In genomic region chr10:78042697-78043405, GRCm38 (mm10) we compare ENCODE assay signal across 9 mouse cellular contexts. TPM values are rescaled to one million over a fixed set of nuclear protein-coding genes. Genes with fewer than 3 reads are reported as not detected.
DNase-seq lines count a peak whose midpoint lies in the region; ATAC-seq and TF ChIP-seq lines count a peak whose summit lies in the region.
"Had no signal": no experiment of that assay in that cellular context is flagged by ENCODE, and none has a peak within 500 bp of the region (broad histone marks: within the 10 kb centered on the region; RNA-seq: fewer than 3 reads in every experiment).

No protein-coding gene starts in this region.

- H3K9me3 ChIP-seq in heart, postnatal 0 days (replicated peaks; ENCODE audit: control insufficient read depth, low read length), result no peaks in the 10 kb centered on the region
- H3K9me3 ChIP-seq in neural tube, embryonic 11.5 days (ENCODE audit: control insufficient read depth, low read length), result no peaks in the 10 kb centered on the region
- H3K9me3 ChIP-seq: G1E had no signal

- no peak for TF ChIP-seq CTCF in heart, postnatal 0 days (IDR thresholded peaks at IDR 0.05; ENCODE audit: low read depth)
- no peak for TF ChIP-seq CTCF in heart, adult 2 months (IDR thresholded peaks at IDR 0.05)

- WGBS in heart, postnatal 0 days, result 55% methylated on average over 14 of the region's 14 CpGs
- 60% methylated on average over 14 of the region's 14 CpGs for WGBS in heart, adult 2 months
- WGBS in neural tube, embryonic 11.5 days, result 60% methylated on average over 14 of the region's 14 CpGs

- 0 out of 2 replicates have a peak, but pooled peaks cover 4% of the 10 kb centered on the region for H3K4me1 ChIP-seq in heart, postnatal 0 days (ENCODE audit: control insufficient read depth, insufficient read depth)
- H3K4me1 ChIP-seq in heart, adult 2 months (ENCODE audit: control insufficient read depth, insufficient read depth, low read length), result no peaks in the 10 kb centered on the region
- no peaks in the 10 kb centered on the region for H3K4me1 ChIP-seq in neural tube, embryonic 11.5 days (ENCODE audit: control insufficient read depth, insufficient read depth, low read length)

- no peak for ATAC-seq in heart, postnatal 0 days (ENCODE audit: insufficient read depth, low read depth)
- 0 out of 2 replicates have a peak, but pooled peaks have one; percentile 13 for ATAC-seq in erythroid progenitor cell, adult 5-6 weeks (replicated peaks; ENCODE audit: low FRiP score, poor library complexity, severe bottlenecking)
- peak; percentile 55 for ATAC-seq in neural tube, embryonic 11.5 days (ENCODE audit: insufficient read depth, low FRiP score, low TSS enrichment)

- no peaks in the 10 kb centered on the region for H3K79me2 ChIP-seq in heart, adult 2 months (replicated peaks; ENCODE audit: control insufficient read depth, insufficient read depth, low read length)

- H3K9ac ChIP-seq in heart, postnatal 0 days (replicated peaks; ENCODE audit: low read depth, low read length), result no peak overlapping the region
- H3K9ac ChIP-seq in heart, adult 2 months (ENCODE audit: low read depth, low read length), result no peak overlapping the region
- H3K9ac ChIP-seq in neural tube, embryonic 11.5 days (ENCODE audit: low read length), result peak overlapping the region; percentile 53

- H3K27ac ChIP-seq in heart, postnatal 0 days (ENCODE audit: low read depth), result no peak overlapping the region
- no peak overlapping the region for H3K27ac ChIP-seq in heart, adult 2 months
- H3K27ac ChIP-seq in neural tube, embryonic 11.5 days (ENCODE audit: low read depth, low read length), result no peak overlapping the region

- intact Hi-C loops in heart, adult 2 months (cut with DNase I), result no loop called here

- peaks cover 13% of the 10 kb centered on the region for H3K27me3 ChIP-seq in heart, postnatal 0 days (ENCODE audit: control insufficient read depth, insufficient read depth, low read length)
- H3K27me3 ChIP-seq in heart, adult 2 months (ENCODE audit: control insufficient read depth, insufficient read depth, low read length), result no peaks in the 10 kb centered on the region
- H3K27me3 ChIP-seq in neural tube, embryonic 11.5 days (ENCODE audit: control insufficient read depth, insufficient read depth, low read length), result no peaks in the 10 kb centered on the region

- H3K36me3 ChIP-seq in heart, postnatal 0 days (replicated peaks; ENCODE audit: control insufficient read depth, insufficient read depth, low read length), result no peaks in the 10 kb centered on the region
- no peaks in the 10 kb centered on the region for H3K36me3 ChIP-seq in heart, adult 2 months (ENCODE audit: control insufficient read depth, insufficient read depth, low read length)
- no peaks in the 10 kb centered on the region for H3K36me3 ChIP-seq in neural tube, embryonic 11.5 days (ENCODE audit: control insufficient read depth, insufficient read depth, low read length)
- H3K36me3 ChIP-seq: G1E had no signal

- no peak overlapping the region for H3K4me3 ChIP-seq in heart, postnatal 0 days (ENCODE audit: low read depth, low read length)
- H3K4me3 ChIP-seq in heart, adult 2 months, result no peak overlapping the region
- H3K4me3 ChIP-seq in neural tube, embryonic 11.5 days (ENCODE audit: low read depth, low read length), result no peak overlapping the region; the same call in 1 of the 2 replicates

- DNase-seq in heart, postnatal 0 days (ENCODE audit: low spot score), result no peak
- no peak for DNase-seq in heart, adult 2 months
- peak; percentile 26 to 58 for DNase-seq in layer of hippocampus, postnatal 25 days (ENCODE audit: extremely low spot score in 1 of 2, low spot score in 1 of 2)
- DNase-seq in neural tube, embryonic 11.5 days (ENCODE audit: low spot score), result no peak
- no peak for DNase-seq in gastrocnemius, postnatal 10 days
- DNase-seq in natural killer cell, adult 2 months (ENCODE audit: low spot score in 2 of 2), result no peak
- no peak for DNase-seq in thymus, postnatal 4 days

- no peak for TF ChIP-seq EP300 in heart, postnatal 0 days (IDR thresholded peaks at IDR 0.05; ENCODE audit: low read depth)
- TF ChIP-seq EP300 in heart, adult 2 months (IDR thresholded peaks at IDR 0.05; ENCODE audit: insufficient read depth, low read depth, low read length), result no peak

- TF ChIP-seq POLR2A in heart, adult 2 months (IDR thresholded peaks at IDR 0.05; ENCODE audit: insufficient read depth, low read depth, low read length), result no peak

- peak overlapping the region; percentile 50 for H3K4me2 ChIP-seq in heart, postnatal 0 days (ENCODE audit: low read depth, low read length)
- peak overlapping the region; percentile 43 for H3K4me2 ChIP-seq in neural tube, embryonic 11.5 days (ENCODE audit: low read depth)

RNA-seq across cellular contexts. Expression of gene Aire, which starts 0.6 kb away (rescaled TPM):
- not detected in 2 replicates for total RNA-seq in heart, postnatal 0 days (2014; rRNA removed; ENCODE audit: low replicate concordance)
- polyA plus RNA-seq in heart, postnatal 0 days (2015; fragmentation: Nextera tagmentation; extraction: Ambion mirVana), result not detected in 2 replicates
- not detected for total RNA-seq in heart, adult 2 months (2021)
- polyA plus RNA-seq in heart, adult 2 months (2012; rRNA removed), result 0.10 TPM in 1 of 2 replicates, not detected in the other
- not detected in 2 replicates for total RNA-seq in erythroid progenitor cell, adult 5-6 weeks (2015; ENCODE audit: low replicate concordance)
- total RNA-seq in erythroid progenitor cell, adult 5-6 weeks (2017; ENCODE audit: low replicate concordance), result not detected in 2 replicates
- total RNA-seq in layer of hippocampus, postnatal 25 days (2021), result under 1 TPM; 0.16 to 0.27 TPM
- polyA plus RNA-seq in neural tube, embryonic 11.5 days (2014; fragmentation: Nextera tagmentation; extraction: Ambion mirVana), result not detected in 2 replicates
- not detected for total RNA-seq in gastrocnemius, postnatal 10 days (2021)
- total RNA-seq: G1E had no signal

RNA-seq across cellular contexts. Expression of gene Dnmt3l, which starts 1.1 kb away (rescaled TPM):
- total RNA-seq in heart, postnatal 0 days (2014; rRNA removed; ENCODE audit: low replicate concordance), result not detected in 2 replicates
- polyA plus RNA-seq in heart, postnatal 0 days (2015; fragmentation: Nextera tagmentation; extraction: Ambion mirVana), result not detected in 2 replicates
- under 1 TPM in 1 of 2 experiments, not detected in 1; 0.21 TPM for total RNA-seq in heart, adult 2 months (2021)
- 0.10 and 0.79 TPM in 2 replicates for polyA plus RNA-seq in heart, adult 2 months (2012; rRNA removed)
- total RNA-seq in erythroid progenitor cell, adult 5-6 weeks (2015; ENCODE audit: low replicate concordance), result not detected in 2 replicates
- total RNA-seq in erythroid progenitor cell, adult 5-6 weeks (2017; ENCODE audit: low replicate concordance), result 1.1 TPM in 1 of 2 replicates, not detected in the other
- total RNA-seq in layer of hippocampus, postnatal 25 days (2021), result under 1 TPM in 1 of 2 experiments, not detected in 1; 0.22 TPM
- polyA plus RNA-seq in neural tube, embryonic 11.5 days (2014; fragmentation: Nextera tagmentation; extraction: Ambion mirVana), result not detected in 2 replicates
- total RNA-seq in gastrocnemius, postnatal 10 days (2021), result not detected
- polyA plus RNA-seq: G1E had no signal

RNA-seq across cellular contexts. Expression of gene Icosl, which starts 26.3 kb away (rescaled TPM):
- total RNA-seq in heart, postnatal 0 days (2014; rRNA removed; ENCODE audit: low replicate concordance), result 6.1 and 7.4 TPM in 2 replicates
- polyA plus RNA-seq in heart, postnatal 0 days (2015; fragmentation: Nextera tagmentation; extraction: Ambion mirVana), result 1.2 and 1.9 TPM in 2 replicates
- 1 to 10 TPM; 5.8 to 7.6 TPM for total RNA-seq in heart, adult 2 months (2021)
- 8.4 and 9.2 TPM in 2 replicates for polyA plus RNA-seq in heart, adult 2 months (2012; rRNA removed)
- 2.9 and 3.4 TPM in 2 replicates for total RNA-seq in erythroid progenitor cell, adult 5-6 weeks (2015; ENCODE audit: low replicate concordance)
- 0.13 and 0.53 TPM in 2 replicates for total RNA-seq in erythroid progenitor cell, adult 5-6 weeks (2017; ENCODE audit: low replicate concordance)
- total RNA-seq in layer of hippocampus, postnatal 25 days (2021), result 1 to 10 TPM; 5.4 to 8.8 TPM
- polyA plus RNA-seq in neural tube, embryonic 11.5 days (2014; fragmentation: Nextera tagmentation; extraction: Ambion mirVana), result 1.4 TPM in 2 replicates
- 1 to 10 TPM; 2.0 to 2.3 TPM for total RNA-seq in gastrocnemius, postnatal 10 days (2021)
- polyA plus RNA-seq: G1E had no signal

RNA-seq across cellular contexts. Expression of gene Pfkl, which starts 33.0 kb away (rescaled TPM):
- 353 and 356 TPM in 2 replicates for total RNA-seq in heart, postnatal 0 days (2014; rRNA removed; ENCODE audit: low replicate concordance)
- polyA plus RNA-seq in heart, postnatal 0 days (2015; fragmentation: Nextera tagmentation; extraction: Ambion mirVana), result 68.9 and 71.0 TPM in 2 replicates
- total RNA-seq in heart, adult 2 months (2021), result 100 to 1,000 TPM; 109 to 115 TPM
- polyA plus RNA-seq in heart, adult 2 months (2012; rRNA removed), result 101 and 156 TPM in 2 replicates
- total RNA-seq in erythroid progenitor cell, adult 5-6 weeks (2015; ENCODE audit: low replicate concordance), result 0.42 and 1.8 TPM in 2 replicates
- 9.2 and 9.8 TPM in 2 replicates for total RNA-seq in erythroid progenitor cell, adult 5-6 weeks (2017; ENCODE audit: low replicate concordance)
- 100 to 1,000 TPM; 205 to 206 TPM for total RNA-seq in layer of hippocampus, postnatal 25 days (2021)
- 125 and 127 TPM in 2 replicates for polyA plus RNA-seq in neural tube, embryonic 11.5 days (2014; fragmentation: Nextera tagmentation; extraction: Ambion mirVana)
- total RNA-seq in gastrocnemius, postnatal 10 days (2021), result 10 to 100 TPM in 1 of 2 experiments, 1 to 10 TPM in 1; 9.7 to 12.2 TPM

Comparison
In these comparisons a context has a peak if more than half of its experiments do, and no peak if none do; other contexts are left out.
1. DNase-seq: peak in layer of hippocampus, postnatal 25 days (2 of 2); none in heart, postnatal 0 days (single experiment), heart, adult 2 months (0 of 2), neural tube, embryonic 11.5 days (single experiment), gastrocnemius, postnatal 10 days (single experiment), natural killer cell, adult 2 months (0 of 2) and thymus, postnatal 4 days (single experiment).